1 mouse cellular context compared by ENCODE assay signal in the genomic region with DNA sequence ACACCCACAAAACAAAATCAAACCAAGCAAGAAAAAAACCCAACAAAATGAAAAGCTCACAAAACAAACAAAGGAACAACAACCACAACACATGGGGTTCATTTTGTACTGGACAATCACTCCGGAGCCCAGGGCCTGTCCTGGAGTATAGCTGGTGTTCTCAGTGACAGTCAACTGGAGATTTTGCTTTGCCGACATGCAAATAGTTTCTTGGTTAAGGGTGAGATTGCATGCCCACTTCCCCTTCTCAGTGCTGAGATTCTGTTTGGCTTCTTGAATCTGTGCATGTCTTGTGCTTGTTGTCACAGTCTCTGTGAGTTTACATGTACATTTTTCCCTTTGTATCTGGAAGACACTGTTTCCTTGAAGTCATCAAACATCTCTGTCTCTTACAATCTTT.
TF ChIP-seq lines count a peak whose summit lies in the region.

No protein-coding gene starts in this region.

TF ChIP-seq in CH12.LX, 34 proteins besides CTCF, POLR2A, EP300 and RAD21 (continued from another document):
- TF ChIP-seq TCF12 (IDR thresholded peaks at IDR 0.05; ENCODE audit: low read depth, low read length) (peak; percentile 59; the same call in 1 of the 2 replicates), MEF2A (IDR thresholded peaks at IDR 0.05; ENCODE audit: borderline replicate concordance, low read depth, low read length) (peak; percentile 64; the same call in 1 of the 2 replicates), ELF1 (IDR thresholded peaks at IDR 0.05; ENCODE audit: low read depth, low read length) (peak; percentile 43; the same call in 1 of the 2 replicates), MXI1 (IDR thresholded peaks at IDR 0.05; ENCODE audit: low read depth, low read length) (no peak), UBTF (IDR thresholded peaks at IDR 0.05; ENCODE audit: low read depth, low read length) (0 out of 2 replicates have a peak, but pooled peaks have one; percentile 64), BHLHE40 (IDR thresholded peaks at IDR 0.05; ENCODE audit: low read depth, low read length) (peak; percentile 67), E2F4 (IDR thresholded peaks at IDR 0.05; ENCODE audit: insufficient replicate concordance, low read depth, low read length) (no peak), NELFE (IDR thresholded peaks at IDR 0.05; ENCODE audit: low read depth, low read length) (0 out of 2 replicates have a peak, but pooled peaks have one; percentile 18), JUND (conservative IDR thresholded peaks at IDR 0.05; ENCODE audit: low read depth, low read length) (peak; percentile 73)
